Mouse (Mus musculus): Measurements from ENCODE around the gene Ryk.

GRCm38 (mm10) chr9:102857856-102858255 lies 23.1 kb downstream of the Ryk start:
- TF ChIP-seq POLR2A (IDR thresholded peaks at IDR 0.05; ENCODE audit: insufficient read length, low read depth) (no peak), MYOG (IDR thresholded peaks at IDR 0.05; ENCODE audit: control insufficient read depth in 1 of 3, insufficient read depth in 1 of 3, insufficient read length in 2 of 3, low read depth in 2 of 3) (no peak), MYOD1 (IDR thresholded peaks at IDR 0.05; ENCODE audit: control insufficient read depth in 1 of 3, insufficient read length in 2 of 3, low read depth in 2 of 3) (no peak), POLR2AphosphoS2 (IDR thresholded peaks at IDR 0.05; ENCODE audit: insufficient read length, low read depth) (no peak), E2F4 (IDR thresholded peaks at IDR 0.05; ENCODE audit: insufficient read depth) (no peak), SRF (IDR thresholded peaks at IDR 0.05; ENCODE audit: control insufficient read depth, insufficient read length, low read depth) (no peak), MAX (IDR thresholded peaks at IDR 0.05; ENCODE audit: low read depth) (no peak), TCF12 (IDR thresholded peaks at IDR 0.05; ENCODE audit: insufficient read depth, poor library complexity, severe bottlenecking) (no peak), USF1 (IDR thresholded peaks at IDR 0.05; ENCODE audit: low read depth) (no peak), CEBPB (IDR thresholded peaks at IDR 0.05; ENCODE audit: insufficient read depth, poor library complexity, severe bottlenecking) (no peak)
